Mouse (Mus musculus) 416B (cell line): ENCODE measurements at regions not wholly inside any gene's neighbourhood (a gene's known extent, or its start where the extent isn't known, plus 50 kb on each side); places are given as distances from the start of the nearest gene placed in this dataset.

Source experiments
- DNase-seq: peaks from one replicate; pipeline ENCODE4 v3.0.0; 2011; ENCODE audit warnings: low read depth

- peak; percentile 83 for DNase-seq
Measured at GRCm38 (mm10) chr17:22673891-22674622, 73.3 kb downstream of the Vmn2r112 start.
